Mouse (Mus musculus) CH12.LX (cell line): ENCODE measurements at regions not wholly inside any gene's neighbourhood (a gene's known extent, or its start where the extent isn't known, plus 50 kb on each side); places are given as distances from the start of the nearest gene placed in this dataset.

Experiments used
- CTCF ChIP-seq, 2 experiments: IDR thresholded peaks in 1 of 2; conservative IDR thresholded peaks in 1 of 2; 2 replicates each; pipeline ENCODE4 v1.5.1; 2011 to 2012; ENCODE audit warnings: low read depth in 2 of 2, low read length in 2 of 2, improper control_type of control experiment in 1 of 2, inconsistent platforms in 1 of 2, mild to moderate bottlenecking in 1 of 2, moderate library complexity in 1 of 2
- MXI1 ChIP-seq: IDR thresholded peaks from 2 replicates; pipeline ENCODE4 v1.6.1; 2011; ENCODE audit warnings: mild to moderate bottlenecking, low read depth, low read length, improper control_type of control experiment

GRCm38 (mm10) chr1:96347231-96347630, 524.7 kb downstream of the Slco4c1 start:
- TF ChIP-seq MXI1 (no peak), CTCF (conservative IDR thresholded peaks at IDR 0.05 in 1 of 2, IDR thresholded peaks at IDR 0.05 in 1 of 2; ENCODE audit: low read depth in 2 of 2, low read length in 2 of 2) (no peak)
